Mouse (Mus musculus): ENCODE results near the gene Defb43. TPM values are rescaled to one million over a fixed set of nuclear protein-coding genes. Genes with fewer than 3 reads are reported as not detected.

Gene Defb43
- polyA plus RNA-seq, 1 experiment from 2014 or later, result not detected

- WGBS, result 58% methylated on average over 2 of the region's 2 CpGs
- no peak overlapping the region for H3K4me3 ChIP-seq (replicated peaks)
- no peak for ATAC-seq (ENCODE audit: insufficient number of reproducible peaks, low FRiP score, low TSS enrichment, low read depth)
These were observed 9.0 kb upstream of the Defb43 start for GRCm38 (mm10) chr14:63002588-63002987.

GRCm38 (mm10) chr14:63013082-63013481 lies 1.5 kb downstream of the Defb43 start:
- Histone ChIP-seq H3K4me1 (no peaks in the 10 kb centered on the region), H3K27me3 (no peaks in the 10 kb centered on the region), H3K36me3 (no peaks in the 10 kb centered on the region), H3K4me3 (replicated peaks) (no peak overlapping the region), H3K9ac (no peak overlapping the region), H3K9me3 (replicated peaks) (no peaks in the 10 kb centered on the region), H3K4me2 (replicated peaks) (no peak overlapping the region), H3K27ac (replicated peaks) (no peak overlapping the region)
- ATAC-seq (ENCODE audit: insufficient number of reproducible peaks, low FRiP score, low TSS enrichment, low read depth), result no peak
- 84% methylated on average over 4 of the region's 4 CpGs for WGBS

More at GRCm38 (mm10) chr14:63002588-63002987, 9.0 kb upstream of the Defb43 start:
- H3K4me1 ChIP-seq, result no peaks in the 10 kb centered on the region
- no peak overlapping the region for H3K9ac ChIP-seq
- H3K4me2 ChIP-seq (replicated peaks), result no peak overlapping the region
- H3K27me3 ChIP-seq, result no peaks in the 10 kb centered on the region
- no peak overlapping the region for H3K27ac ChIP-seq (replicated peaks)
- no peaks in the 10 kb centered on the region for H3K9me3 ChIP-seq (replicated peaks)
- no peaks in the 10 kb centered on the region for H3K36me3 ChIP-seq

- Histone ChIP-seq H3K9ac (no peak overlapping the region), H3K4me1 (no peaks in the 10 kb centered on the region), H3K4me2 (replicated peaks) (no peak overlapping the region), H3K27me3 (no peaks in the 10 kb centered on the region), H3K27ac (replicated peaks) (no peak overlapping the region), H3K36me3 (no peaks in the 10 kb centered on the region), H3K9me3 (replicated peaks) (no peaks in the 10 kb centered on the region), H3K4me3 (replicated peaks) (no peak overlapping the region)
- WGBS, result 84% methylated on average over 4 of the region's 4 CpGs
- ATAC-seq (ENCODE audit: insufficient number of reproducible peaks, low FRiP score, low TSS enrichment, low read depth), result no peak
These were observed 3.1 kb downstream of the Defb43 start for GRCm38 (mm10) chr14:63014667-63015066.

- H3K27ac ChIP-seq (replicated peaks), result no peak overlapping the region
- no peaks in the 10 kb centered on the region for H3K4me1 ChIP-seq
- H3K9me3 ChIP-seq (replicated peaks), result no peaks in the 10 kb centered on the region
- WGBS, result 55% methylated on average over 6 of the region's 6 CpGs
- H3K27me3 ChIP-seq, result no peaks in the 10 kb centered on the region
- no peak overlapping the region for H3K9ac ChIP-seq
- no peak for ATAC-seq (ENCODE audit: insufficient number of reproducible peaks, low FRiP score, low TSS enrichment, low read depth)
- H3K36me3 ChIP-seq, result no peaks in the 10 kb centered on the region
- H3K4me3 ChIP-seq (replicated peaks), result no peak overlapping the region
- no peak overlapping the region for H3K4me2 ChIP-seq (replicated peaks)
These were observed 9.1 kb downstream of the Defb43 start for GRCm38 (mm10) chr14:63020524-63021156.

- Histone ChIP-seq H3K4me2 (replicated peaks) (no peak within 1 kb of the TSS), H3K9me3 (replicated peaks) (no peaks in the 10 kb centered on the region), H3K9ac (no peak within 1 kb of the TSS), H3K4me1 (no peaks in the 10 kb centered on the region), H3K27ac (replicated peaks) (no peak within 1 kb of the TSS), H3K4me3 (replicated peaks) (no peak within 1 kb of the TSS), H3K27me3 (no peaks in the 10 kb centered on the region), H3K36me3 (no peaks in the 10 kb centered on the region)
- no peak for ATAC-seq (ENCODE audit: insufficient number of reproducible peaks, low FRiP score, low TSS enrichment, low read depth)
- whole genome bisulfite sequencing, result 76% methylated on average over 3 of the region's 3 CpGs
These were observed 35.1 kb downstream of the Defb43 start, which contains the start of gene Defb42 for GRCm38 (mm10) chr14:63046691-63047090. TSS of gene Defb42 (plus strand) at chr14:63046991.

- H3K4me1 ChIP-seq, result no peaks in the 10 kb centered on the region
- no peak within 1 kb of the TSS for H3K4me3 ChIP-seq (replicated peaks)
- no peaks in the 10 kb centered on the region for H3K9me3 ChIP-seq (replicated peaks)
- no peak within 1 kb of the TSS for H3K4me2 ChIP-seq (replicated peaks)
- H3K27me3 ChIP-seq, result no peaks in the 10 kb centered on the region
- ATAC-seq (ENCODE audit: insufficient number of reproducible peaks, low FRiP score, low TSS enrichment, low read depth), result no peak
- H3K27ac ChIP-seq (replicated peaks), result no peak within 1 kb of the TSS
- no peak within 1 kb of the TSS for H3K9ac ChIP-seq
- no peaks in the 10 kb centered on the region for H3K36me3 ChIP-seq
- 70% methylated on average over 11 of the region's 14 CpGs for WGBS
These were observed 38.4 kb downstream of the Defb43 start, which contains the start of gene Defb30 for GRCm38 (mm10) chr14:63049910-63050370. TSS of gene Defb30 (minus strand) at chr14:63049960.

- no peak overlapping the region for H3K4me3 ChIP-seq (replicated peaks)
- no peaks in the 10 kb centered on the region for H3K9me3 ChIP-seq (replicated peaks)
- H3K4me1 ChIP-seq, result no peaks in the 10 kb centered on the region
- no peaks in the 10 kb centered on the region for H3K36me3 ChIP-seq
- no peak for ATAC-seq (ENCODE audit: insufficient number of reproducible peaks, low FRiP score, low TSS enrichment, low read depth)
- H3K27ac ChIP-seq (replicated peaks), result no peak overlapping the region
- no peak overlapping the region for H3K4me2 ChIP-seq (replicated peaks)
- WGBS, result 27% methylated on average over 5 of the region's 5 CpGs
- no peak overlapping the region for H3K9ac ChIP-seq
- H3K27me3 ChIP-seq, result no peaks in the 10 kb centered on the region
These were observed 39.2 kb downstream of the Defb43 start for GRCm38 (mm10) chr14:63050769-63051168.

- 27% methylated on average over 6 of the region's 6 CpGs for WGBS
- H3K4me2 ChIP-seq (replicated peaks), result no peak overlapping the region
- no peak overlapping the region for H3K9ac ChIP-seq
These were observed 43.2 kb downstream of the Defb43 start for GRCm38 (mm10) chr14:63054729-63055128.

GRCm38 (mm10) chr14:63060361-63060760 lies 48.8 kb downstream of the Defb43 start:
- H3K4me1 ChIP-seq, result no peaks in the 10 kb centered on the region
- no peaks in the 10 kb centered on the region for H3K27me3 ChIP-seq
- 74% methylated on average over 10 of the region's 10 CpGs for WGBS
- no peak overlapping the region for H3K27ac ChIP-seq (replicated peaks)
- H3K9me3 ChIP-seq (replicated peaks), result no peaks in the 10 kb centered on the region
- H3K4me2 ChIP-seq (replicated peaks), result no peak overlapping the region
- H3K4me3 ChIP-seq (replicated peaks), result no peak overlapping the region
- H3K36me3 ChIP-seq, result no peaks in the 10 kb centered on the region
- H3K9ac ChIP-seq, result no peak overlapping the region
- no peak for ATAC-seq (ENCODE audit: insufficient number of reproducible peaks, low FRiP score, low TSS enrichment, low read depth)

More at GRCm38 (mm10) chr14:63054729-63055128, 43.2 kb downstream of the Defb43 start:
- Histone ChIP-seq H3K36me3 (no peaks in the 10 kb centered on the region), H3K4me1 (no peaks in the 10 kb centered on the region), H3K4me3 (replicated peaks) (no peak overlapping the region), H3K9me3 (replicated peaks) (no peaks in the 10 kb centered on the region), H3K27ac (replicated peaks) (no peak overlapping the region), H3K27me3 (no peaks in the 10 kb centered on the region)
- peak; percentile 51 for ATAC-seq (ENCODE audit: insufficient number of reproducible peaks, low FRiP score, low TSS enrichment, low read depth)

GRCm38 (mm10) chr14:63062184-63062583 lies 50.6 kb downstream of the Defb43 start:
- Histone ChIP-seq H3K9me3 (replicated peaks) (no peaks in the 10 kb centered on the region), H3K9ac (no peak overlapping the region), H3K27me3 (peaks cover 4% of the 10 kb centered on the region; the same call in 1 of the 2 replicates), H3K4me1 (no peaks in the 10 kb centered on the region), H3K4me3 (replicated peaks) (no peak overlapping the region), H3K4me2 (replicated peaks) (no peak overlapping the region), H3K27ac (replicated peaks) (no peak overlapping the region), H3K36me3 (no peaks in the 10 kb centered on the region)
- 95% methylated on average over 2 of the region's 2 CpGs for WGBS
- no peak for ATAC-seq (ENCODE audit: insufficient number of reproducible peaks, low FRiP score, low TSS enrichment, low read depth)

- H3K4me3 ChIP-seq (replicated peaks), result no peak overlapping the region
- ATAC-seq (ENCODE audit: insufficient number of reproducible peaks, low FRiP score, low TSS enrichment, low read depth), result no peak
- H3K27me3 ChIP-seq, result peaks cover 4% of the 10 kb centered on the region; the same call in 1 of the 2 replicates
- no peak overlapping the region for H3K9ac ChIP-seq
- H3K27ac ChIP-seq (replicated peaks), result no peak overlapping the region
- WGBS, result 73% methylated on average over 5 of the region's 5 CpGs
- H3K36me3 ChIP-seq, result no peaks in the 10 kb centered on the region
- H3K4me1 ChIP-seq, result no peaks in the 10 kb centered on the region
- no peak overlapping the region for H3K4me2 ChIP-seq (replicated peaks)
- no peaks in the 10 kb centered on the region for H3K9me3 ChIP-seq (replicated peaks)
These were observed 53.8 kb downstream of the Defb43 start for GRCm38 (mm10) chr14:63065391-63065790.

Measured in embryonic facial prominence, embryonic 15.5 days (tissue).